Mouse (Mus musculus): ENCODE measurements around the gene Dysf. TPM values are rescaled to one million over a fixed set of nuclear protein-coding genes. Genes with fewer than 3 reads are reported as not detected.

Gene Dysf
- polyA plus RNA-seq, 1 experiment from 2014 or later = 14.6 TPM

DNA sequence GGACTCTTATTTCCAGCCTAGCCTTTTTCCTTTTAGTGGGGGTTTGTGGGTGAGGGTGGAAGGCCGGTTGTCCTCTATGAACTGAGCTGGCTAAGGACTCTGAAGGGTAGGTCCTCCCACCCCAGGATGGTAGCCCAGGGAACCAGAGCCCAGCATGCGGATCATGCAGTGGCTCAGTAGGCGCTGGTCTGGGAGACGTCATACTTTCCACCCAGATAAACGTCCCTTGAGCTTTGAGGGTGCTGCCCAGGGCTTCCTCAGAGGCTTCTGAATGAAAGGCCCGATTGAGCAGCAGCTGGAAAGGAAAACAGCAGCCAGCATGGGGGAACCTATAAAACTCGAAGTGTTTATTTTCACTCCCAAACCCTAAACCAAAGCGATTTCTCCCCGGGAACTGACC, 123.1 kb downstream of the Dysf start:
- H3K27me3 ChIP-seq (ENCODE audit: low read depth, poor library complexity, severe bottlenecking) = no peaks in the 10 kb centered on the region
- no peak for DNase-seq (ENCODE audit: low spot score)
- H3K36me3 ChIP-seq = no peaks in the 10 kb centered on the region
- H3K4me3 ChIP-seq = no peak overlapping the region
- H3K27ac ChIP-seq = peak overlapping the region; percentile 78
- peaks cover 49% of the 10 kb centered on the region for H3K4me1 ChIP-seq
- no peaks in the 10 kb centered on the region for H3K9me3 ChIP-seq (replicated peaks)
- WGBS = 64% methylated on average over 9 of the region's 9 CpGs

- 53% methylated on average over 7 of the region's 7 CpGs for WGBS
- no peaks in the 10 kb centered on the region for H3K27me3 ChIP-seq (ENCODE audit: low read depth, poor library complexity, severe bottlenecking)
- H3K27ac ChIP-seq = peak overlapping the region; percentile 68; the same call in 1 of the 2 replicates
- no peak overlapping the region for H3K4me3 ChIP-seq
- no peaks in the 10 kb centered on the region for H3K36me3 ChIP-seq
- H3K9me3 ChIP-seq (replicated peaks) = no peaks in the 10 kb centered on the region
- peaks cover 49% of the 10 kb centered on the region for H3K4me1 ChIP-seq
- no peak for DNase-seq (ENCODE audit: low spot score)
Measured at GRCm38 (mm10) chr6:84133053-84133452, 124.7 kb downstream of the Dysf start.

DNA sequence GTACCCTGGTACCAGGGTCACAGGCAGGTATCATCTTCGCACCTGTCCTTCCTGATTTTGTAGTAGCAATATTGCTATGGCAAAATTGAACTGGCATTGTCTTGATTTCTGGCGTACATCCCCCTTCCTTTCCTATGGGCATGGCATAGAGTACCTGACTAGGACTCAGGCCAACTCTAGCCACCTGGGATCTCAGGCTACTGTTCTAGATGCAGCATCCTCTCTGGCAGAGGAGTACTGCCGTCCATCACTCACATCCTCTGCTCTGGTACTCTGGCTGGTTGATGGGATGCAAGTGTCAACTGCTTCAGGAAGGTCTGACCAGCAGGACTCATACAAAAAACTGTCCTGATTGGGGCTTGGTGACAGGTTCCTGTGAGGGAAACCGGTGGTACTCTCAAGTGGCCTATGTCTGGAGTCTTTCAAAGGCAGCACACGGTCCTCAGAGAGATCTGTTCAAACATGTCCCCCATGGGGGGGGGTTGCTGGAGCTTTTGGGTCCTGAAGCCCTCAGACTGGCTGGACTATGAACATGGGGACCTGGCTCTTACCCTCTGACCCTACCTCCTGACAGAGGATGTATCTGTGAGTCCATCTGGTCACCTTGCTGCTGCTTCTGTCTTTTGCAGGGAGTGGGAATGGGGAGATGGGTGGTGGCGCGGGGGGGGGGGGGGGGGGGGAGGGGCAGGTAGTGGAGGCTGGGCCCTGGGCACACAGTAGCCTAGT, 125.8 kb downstream of the Dysf start:
- no peak for DNase-seq (ENCODE audit: low spot score)
- Histone ChIP-seq H3K9me3 (replicated peaks) (no peaks in the 10 kb centered on the region), H3K4me1 (peaks cover 47% of the 10 kb centered on the region), H3K27me3 (ENCODE audit: low read depth, poor library complexity, severe bottlenecking) (no peaks in the 10 kb centered on the region), H3K27ac (peak overlapping the region; percentile 90), H3K36me3 (no peaks in the 10 kb centered on the region), H3K4me3 (no peak overlapping the region)
- 74% methylated on average over 7 of the region's 7 CpGs for WGBS

DNA sequence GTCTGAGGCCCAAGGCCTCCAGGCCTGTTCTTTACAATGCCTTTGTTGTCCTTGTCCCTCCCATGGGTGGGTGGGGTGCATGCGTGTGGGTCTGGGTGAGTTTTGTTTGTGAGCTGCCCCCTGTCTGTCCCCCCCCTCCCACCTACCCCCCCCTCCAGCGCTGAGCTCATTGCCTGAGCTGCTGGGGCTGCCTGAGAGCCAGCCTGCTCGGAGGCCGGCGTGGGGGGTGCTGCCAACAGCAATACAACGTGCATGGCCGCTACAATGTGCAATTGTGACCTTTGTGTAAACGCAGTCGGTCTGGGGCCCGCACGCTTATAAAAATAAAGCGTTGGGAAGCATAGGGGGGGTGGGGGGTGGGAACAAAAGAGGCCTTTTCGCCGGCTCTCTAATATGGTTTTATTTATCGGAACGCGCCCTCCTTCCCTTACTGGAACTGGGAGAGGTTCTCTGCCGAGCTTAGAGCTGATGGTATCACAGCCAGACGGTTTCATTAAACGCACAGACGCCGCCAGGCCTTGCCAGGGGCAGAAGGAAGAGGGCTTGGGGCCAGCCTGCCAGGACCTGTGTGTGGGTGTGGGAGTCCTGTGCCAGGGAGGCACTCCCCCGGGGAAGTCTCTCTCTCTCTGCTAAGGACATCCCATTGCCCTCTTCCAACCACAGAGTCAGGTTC, 126.5 kb downstream of the Dysf start:
- Histone ChIP-seq H3K4me1 (peaks cover 49% of the 10 kb centered on the region), H3K36me3 (no peaks in the 10 kb centered on the region), H3K9me3 (replicated peaks) (no peaks in the 10 kb centered on the region), H3K4me3 (no peak overlapping the region), H3K27me3 (ENCODE audit: low read depth, poor library complexity, severe bottlenecking) (no peaks in the 10 kb centered on the region), H3K27ac (peak overlapping the region; percentile 90)
- WGBS = 68% methylated on average over 23 of the region's 23 CpGs
- DNase-seq (ENCODE audit: low spot score) = peak; percentile 45

DNA sequence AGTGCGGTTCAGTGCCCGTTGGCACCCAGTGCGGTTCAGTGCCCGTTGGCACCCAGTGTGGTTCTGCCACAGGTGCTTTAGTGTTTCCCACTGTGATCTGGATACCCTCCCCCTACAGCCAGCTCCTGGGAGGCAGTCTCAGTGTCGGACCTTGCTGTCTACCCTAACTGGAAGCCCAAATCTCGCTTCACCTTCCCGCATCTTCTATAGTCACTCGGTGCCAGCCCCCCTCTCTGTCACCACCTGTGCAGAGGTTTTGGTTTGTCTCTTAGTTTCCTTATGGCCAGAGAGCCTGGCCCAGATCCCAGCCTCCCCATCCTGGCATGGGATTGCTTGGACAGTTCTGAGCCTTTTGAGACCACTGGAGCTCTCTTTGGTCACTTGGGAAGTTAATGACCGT, 127.3 kb downstream of the Dysf start:
- no peaks in the 10 kb centered on the region for H3K36me3 ChIP-seq
- WGBS = 95% methylated on average over 9 of the region's 9 CpGs
- H3K27ac ChIP-seq = peak overlapping the region; percentile 63; the same call in 1 of the 2 replicates
- DNase-seq (ENCODE audit: low spot score) = no peak
- H3K4me1 ChIP-seq = peaks cover 46% of the 10 kb centered on the region
- H3K27me3 ChIP-seq (ENCODE audit: low read depth, poor library complexity, severe bottlenecking) = no peaks in the 10 kb centered on the region
- no peaks in the 10 kb centered on the region for H3K9me3 ChIP-seq (replicated peaks)
- H3K4me3 ChIP-seq = no peak overlapping the region

DNA sequence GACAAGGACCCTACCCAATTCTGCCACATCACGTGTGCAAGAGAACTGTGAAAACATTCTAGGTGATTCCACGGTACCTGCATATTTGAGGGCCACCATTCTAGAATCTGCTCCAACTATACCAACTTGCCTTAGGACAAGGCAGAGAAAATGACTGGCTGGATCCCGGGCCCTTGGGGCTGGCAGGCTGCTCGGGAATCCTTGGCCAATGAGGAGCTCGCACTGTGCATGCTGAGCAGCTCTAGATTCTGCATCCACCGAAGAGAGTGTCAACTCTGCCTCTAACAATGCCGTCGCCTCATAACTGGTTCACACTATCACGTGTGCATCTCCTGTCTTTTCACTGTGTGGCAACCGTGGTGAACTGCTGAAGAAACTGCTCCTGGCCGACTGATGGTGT, 128.0 kb downstream of the Dysf start:
- Histone ChIP-seq H3K9me3 (replicated peaks) (no peaks in the 10 kb centered on the region), H3K27ac (peak overlapping the region; percentile 63; the same call in 1 of the 2 replicates), H3K4me3 (no peak overlapping the region), H3K36me3 (no peaks in the 10 kb centered on the region), H3K27me3 (ENCODE audit: low read depth, poor library complexity, severe bottlenecking) (no peaks in the 10 kb centered on the region), H3K4me1 (peaks cover 40% of the 10 kb centered on the region)
- no peak for DNase-seq (ENCODE audit: low spot score)
- 94% methylated on average over 11 of the region's 11 CpGs for WGBS

- no peak overlapping the region for H3K4me3 ChIP-seq
- peak overlapping the region; percentile 69 for H3K27ac ChIP-seq
- WGBS = 87% methylated on average over 14 of the region's 14 CpGs
- no peak for DNase-seq (ENCODE audit: low spot score)
- peaks cover 36% of the 10 kb centered on the region for H3K4me1 ChIP-seq
- no peaks in the 10 kb centered on the region for H3K9me3 ChIP-seq (replicated peaks)
- H3K36me3 ChIP-seq = no peaks in the 10 kb centered on the region
- H3K27me3 ChIP-seq (ENCODE audit: low read depth, poor library complexity, severe bottlenecking) = no peaks in the 10 kb centered on the region
Measured at GRCm38 (mm10) chr6:84139932-84140331, 131.5 kb downstream of the Dysf start.

DNA sequence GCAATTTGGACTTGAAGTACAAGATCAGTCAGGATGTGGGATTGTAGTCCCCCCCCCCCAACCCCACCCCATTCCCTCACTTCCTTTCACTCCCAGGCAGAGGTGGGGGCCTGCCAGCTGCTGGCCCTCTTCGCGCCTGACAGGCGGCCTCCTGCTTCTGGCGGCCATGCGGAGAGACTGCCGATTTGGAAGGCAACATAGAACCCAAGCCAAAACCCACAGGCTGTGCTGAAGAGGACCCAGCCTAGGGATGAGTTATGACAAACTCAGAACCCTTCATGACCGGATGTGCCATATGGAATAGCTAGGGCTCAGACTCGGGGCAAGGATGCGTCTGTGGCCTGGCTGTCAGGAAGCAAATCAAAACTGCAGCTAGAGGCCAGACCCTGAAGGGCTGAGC, 134.1 kb downstream of the Dysf start:
- Histone ChIP-seq H3K4me1 (peaks cover 49% of the 10 kb centered on the region), H3K27me3 (ENCODE audit: low read depth, poor library complexity, severe bottlenecking) (no peaks in the 10 kb centered on the region), H3K36me3 (no peaks in the 10 kb centered on the region), H3K9me3 (replicated peaks) (no peaks in the 10 kb centered on the region), H3K4me3 (no peak overlapping the region), H3K27ac (peak overlapping the region; percentile 86)
- DNase-seq (ENCODE audit: low spot score) = no peak
- WGBS = 86% methylated on average over 9 of the region's 9 CpGs

DNA sequence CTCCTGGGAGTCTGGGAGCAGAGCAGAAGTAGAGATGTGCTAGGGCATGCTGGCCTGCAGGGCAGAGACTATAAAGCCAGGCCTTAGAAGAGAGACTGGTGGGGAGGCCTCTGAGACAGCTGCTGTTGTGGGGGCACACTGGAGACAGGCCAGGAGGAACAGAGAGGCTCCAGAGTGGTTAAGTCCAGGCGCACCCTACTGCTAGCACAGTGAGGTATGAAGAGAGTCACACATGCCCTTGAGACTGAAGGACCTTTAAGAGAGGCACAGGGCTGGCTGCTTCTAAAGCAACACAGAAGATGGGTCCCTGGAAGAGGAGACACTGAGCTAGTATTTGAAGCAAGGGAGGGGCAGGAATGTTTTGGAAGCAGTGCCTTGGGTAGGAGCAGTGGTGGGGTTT, 134.9 kb downstream of the Dysf start:
- H3K4me3 ChIP-seq = no peak overlapping the region
- H3K9me3 ChIP-seq (replicated peaks) = no peaks in the 10 kb centered on the region
- H3K27me3 ChIP-seq (ENCODE audit: low read depth, poor library complexity, severe bottlenecking) = no peaks in the 10 kb centered on the region
- H3K27ac ChIP-seq = peak overlapping the region; percentile 86
- no peaks in the 10 kb centered on the region for H3K36me3 ChIP-seq
- peaks cover 49% of the 10 kb centered on the region for H3K4me1 ChIP-seq
- DNase-seq (ENCODE audit: low spot score) = no peak
- 76% methylated on average over 1 of the region's 1 CpGs for WGBS

GRCm38 (mm10) chr6:84144393-84144792, 136.0 kb downstream of the Dysf start:
- DNase-seq (ENCODE audit: low spot score) = peak; percentile 65
- Histone ChIP-seq H3K27me3 (ENCODE audit: low read depth, poor library complexity, severe bottlenecking) (no peaks in the 10 kb centered on the region), H3K4me3 (no peak overlapping the region), H3K36me3 (no peaks in the 10 kb centered on the region), H3K27ac (peak overlapping the region; percentile 86), H3K9me3 (replicated peaks) (no peaks in the 10 kb centered on the region), H3K4me1 (peaks cover 56% of the 10 kb centered on the region)
- WGBS = 45% methylated on average over 4 of the region's 4 CpGs

DNA sequence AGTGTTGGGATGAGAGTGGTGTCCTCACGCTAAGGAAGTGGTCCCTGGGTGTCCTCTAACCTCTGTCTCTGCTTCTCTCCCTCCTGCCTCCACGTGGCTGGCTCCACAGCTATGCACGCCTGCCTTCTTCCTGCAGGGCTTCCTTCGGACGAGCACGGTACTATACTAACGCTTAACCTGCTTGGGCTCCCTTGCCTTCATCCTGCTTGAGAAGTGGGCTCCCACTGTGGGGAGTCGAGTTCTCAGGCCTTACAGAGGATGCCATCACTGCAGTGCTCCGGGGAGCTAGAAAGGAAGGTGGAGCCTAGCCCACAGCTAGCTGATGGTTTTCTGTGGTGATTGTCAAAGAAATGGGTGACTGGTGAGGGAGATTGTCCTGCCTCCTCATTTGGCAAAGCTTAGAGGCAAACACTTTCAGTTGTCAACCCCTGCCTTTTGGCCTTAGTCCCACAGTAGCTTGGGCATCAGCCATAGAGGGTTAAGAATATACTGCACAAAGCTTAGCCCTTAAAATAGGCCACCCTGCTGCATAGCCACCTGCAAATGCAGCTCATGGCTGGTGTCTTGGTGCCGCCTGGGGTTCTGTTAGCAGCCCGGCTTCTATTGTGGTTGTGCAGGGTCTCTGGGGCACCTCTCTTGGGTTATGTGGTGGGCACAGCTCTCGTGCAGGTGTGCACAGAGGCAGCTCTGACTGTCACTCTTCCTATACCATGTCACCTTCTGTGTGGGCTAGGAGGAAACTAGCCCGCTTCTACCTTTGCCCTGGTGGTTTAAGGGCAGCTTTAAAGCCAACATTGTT, 139.0 kb downstream of the Dysf start:
- Histone ChIP-seq H3K36me3 (no peaks in the 10 kb centered on the region), H3K9me3 (replicated peaks) (no peaks in the 10 kb centered on the region), H3K27me3 (ENCODE audit: low read depth, poor library complexity, severe bottlenecking) (no peaks in the 10 kb centered on the region), H3K4me3 (no peak overlapping the region), H3K27ac (peak overlapping the region; percentile 86), H3K4me1 (peaks cover 75% of the 10 kb centered on the region)
- 86% methylated on average over 13 of the region's 13 CpGs for WGBS
- DNase-seq (ENCODE audit: low spot score) = no peak

- Histone ChIP-seq H3K36me3 (no peaks in the 10 kb centered on the region), H3K27me3 (ENCODE audit: low read depth, poor library complexity, severe bottlenecking) (no peaks in the 10 kb centered on the region), H3K27ac (peak overlapping the region; percentile 86), H3K9me3 (replicated peaks) (no peaks in the 10 kb centered on the region), H3K4me3 (no peak overlapping the region), H3K4me1 (peaks cover 64% of the 10 kb centered on the region)
- DNase-seq (ENCODE audit: low spot score) = no peak
- 69% methylated on average over 6 of the region's 6 CpGs for WGBS
Measured at GRCm38 (mm10) chr6:84148470-84148869, 140.1 kb downstream of the Dysf start.

DNA sequence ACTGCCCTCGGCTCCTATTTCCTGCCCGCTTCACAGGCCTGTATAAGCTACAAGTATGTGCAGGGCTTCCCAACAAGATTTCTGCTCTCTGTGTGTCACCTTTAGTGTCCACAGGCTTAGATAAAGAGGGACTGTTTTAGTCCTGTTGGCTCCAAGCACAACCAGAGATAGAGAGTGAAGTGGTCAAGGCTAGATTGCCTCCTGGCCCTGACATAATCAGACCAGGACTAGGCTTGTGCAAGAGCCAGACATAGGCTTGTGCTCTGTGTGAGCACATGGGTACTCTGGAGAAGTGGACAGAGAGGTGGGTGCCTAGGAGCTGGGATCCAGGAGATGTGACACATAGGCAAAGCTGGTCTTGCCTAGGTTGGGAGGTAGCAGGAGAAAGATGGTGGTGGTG, 146.1 kb downstream of the Dysf start:
- Histone ChIP-seq H3K4me3 (no peak overlapping the region), H3K9me3 (replicated peaks) (no peaks in the 10 kb centered on the region), H3K27me3 (ENCODE audit: low read depth, poor library complexity, severe bottlenecking) (no peaks in the 10 kb centered on the region), H3K36me3 (no peaks in the 10 kb centered on the region), H3K4me1 (peaks cover 48% of the 10 kb centered on the region), H3K27ac (0 out of 2 replicates have a peak overlapping the region, but pooled peaks have one; percentile 54)
- 84% methylated on average over 2 of the region's 2 CpGs for WGBS
- DNase-seq (ENCODE audit: low spot score) = no peak
